Mouse (Mus musculus) C3H10T1/2 (cell line): ENCODE measurements around the gene Glmn. TPM values are rescaled to one million over a fixed set of nuclear protein-coding genes. Genes with fewer than 3 reads are reported as not detected.

Experiments used
- polyA plus RNA-seq, 2 experiments: library from polyadenylated mRNA; unstranded; fragments of >200 nt; fragmentation: generic; extraction: Trizol; gene quantifications; one replicate each; pipeline ENCODE4 v1.2.1; 2012; ENCODE audit warnings: missing spikeins in 2 of 2

The Glmn gene
- polyA plus RNA-seq = 1 to 10 TPM in 1 of 2 experiments, under 1 TPM in 1; 0.43 to 2.1 TPM

GRCm38 (mm10) chr5:107597301-107598077 lies at the start of gene Glmn, which contains the start of gene Rpap2:
Gene Glmn (minus strand): TSS chr5:107597888.
Gene Rpap2 (plus strand): TSS chr5:107597373.

GRCm38 (mm10) chr5:107534581-107534980 lies 63.1 kb downstream of the Glmn start, which contains the start of gene 1700028K03Rik:
Gene 1700028K03Rik (plus strand): TSS chr5:107534709.

GRCm38 (mm10) chr5:107507321-107507720 lies 90.4 kb downstream of the Glmn start, which contains the start of gene Gm42669:
Gene Gm42669 (plus strand): TSS chr5:107507621.

Other genes with a start within 250 kb of the Glmn start
- gene Ephx4, start 195.2 kb downstream of the Glmn start, polyA plus RNA-seq = under 1 TPM in 1 of 2 experiments, not detected in 1; 0.12 TPM
- not detected for gene Lpcat2b, start 166.3 kb downstream of the Glmn start, polyA plus RNA-seq
- under 1 TPM; 0.04 to 0.54 TPM for gene Btbd8, start 159.9 kb downstream of the Glmn start, polyA plus RNA-seq
- under 1 TPM in 1 of 2 experiments, not detected in 1; 0.14 TPM for gene Gm42669, start 90.3 kb downstream of the Glmn start, polyA plus RNA-seq
- under 1 TPM in 1 of 2 experiments, not detected in 1; 0.02 TPM for gene 1700028K03Rik, start 63.2 kb downstream of the Glmn start, polyA plus RNA-seq
- gene Rpap2, start 515 bp downstream of the Glmn start, polyA plus RNA-seq = 1 to 10 TPM; 1.3 to 8.3 TPM
- under 1 TPM in 1 of 2 experiments, not detected in 1; 0.05 TPM for gene Gfi1, start 128.1 kb upstream of the Glmn start, polyA plus RNA-seq
- not detected for gene Ube2d2b, start 232.2 kb upstream of the Glmn start, polyA plus RNA-seq